Mouse (Mus musculus): ENCODE measurements at regions not wholly inside any gene's neighbourhood (a gene's known extent, or its start where the extent isn't known, plus 50 kb on each side); places are given as distances from the start of the nearest gene placed in this dataset.

DNA sequence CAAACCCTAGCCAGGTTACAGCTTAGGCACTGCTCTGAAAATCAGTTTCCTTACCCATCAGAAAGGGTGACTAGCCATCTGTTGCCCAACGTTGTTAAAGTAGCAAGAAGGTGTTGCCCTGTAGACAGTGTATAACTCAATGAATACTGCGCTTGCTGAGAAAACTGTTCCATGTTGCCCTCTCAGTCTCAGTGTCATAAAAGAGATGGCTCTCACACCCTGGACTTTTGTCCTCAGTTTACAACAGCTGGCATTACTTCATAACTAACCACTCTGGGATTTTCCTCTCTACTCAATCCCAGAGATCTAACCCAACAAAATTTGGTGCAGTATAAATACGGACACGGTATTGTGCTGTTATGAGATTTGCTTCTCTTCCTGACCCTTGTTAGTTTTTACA is 252.1 kb upstream of the Cited2 start:
- Histone ChIP-seq H3K27ac (no peak overlapping the region), H3K36me3 (replicated peaks; ENCODE audit: control insufficient read depth, insufficient read depth, low read depth) (no peaks in the 10 kb centered on the region), H3K4me2 (ENCODE audit: low read depth) (no peak overlapping the region), H3K4me1 (replicated peaks; ENCODE audit: control insufficient read depth in 2 of 2, insufficient read depth in 2 of 2, low read length in 1 of 2) (no peaks in the 10 kb centered on the region; a peak in 1 of 4 replicates), H3K27me3 (ENCODE audit: control insufficient read depth, insufficient read depth, low read length) (no peaks in the 10 kb centered on the region), H3K9ac (replicated peaks) (no peak overlapping the region), H3K4me3 (ENCODE audit: insufficient read depth in 1 of 2, low read depth in 2 of 2, low read length in 2 of 2) (no peak overlapping the region), H3K9me3 (ENCODE audit: control insufficient read depth, low read length) (no peaks in the 10 kb centered on the region)
- 66% methylated on average over 4 of the region's 4 CpGs for WGBS (ENCODE audit: insufficient replicate concordance)
- no peak for DNase-seq (ENCODE audit: low read depth in 3 of 3, low spot score in 3 of 3)
- no peak for TF ChIP-seq CTCF (IDR thresholded peaks at IDR 0.05; ENCODE audit: low read depth)
- no peak for TF ChIP-seq EP300 (IDR thresholded peaks at IDR 0.05; ENCODE audit: low read depth)
- no peak for ATAC-seq (ENCODE audit: insufficient read depth)

GRCm38 (mm10) chr10:17472536-17472935 is 250.5 kb upstream of the Cited2 start:
- H3K36me3 ChIP-seq (replicated peaks; ENCODE audit: control insufficient read depth, insufficient read depth, low read depth), result no peaks in the 10 kb centered on the region
- H3K4me2 ChIP-seq (ENCODE audit: low read depth), result no peak overlapping the region
- no peak for DNase-seq (ENCODE audit: low read depth in 3 of 3, low spot score in 3 of 3)
- no peaks in the 10 kb centered on the region; a peak in 1 of 4 replicates for H3K4me1 ChIP-seq (replicated peaks; ENCODE audit: control insufficient read depth in 2 of 2, insufficient read depth in 2 of 2, low read length in 1 of 2)
- ATAC-seq (ENCODE audit: insufficient read depth), result no peak
- no peaks in the 10 kb centered on the region for H3K27me3 ChIP-seq (ENCODE audit: control insufficient read depth, insufficient read depth, low read length)
- no peak overlapping the region for H3K9ac ChIP-seq (replicated peaks)
- WGBS (ENCODE audit: insufficient replicate concordance), result 53% methylated on average over 5 of the region's 5 CpGs
- TF ChIP-seq EP300 (IDR thresholded peaks at IDR 0.05; ENCODE audit: low read depth) (no peak), CTCF (IDR thresholded peaks at IDR 0.05; ENCODE audit: low read depth) (no peak)
- no peak overlapping the region for H3K27ac ChIP-seq
- H3K9me3 ChIP-seq (ENCODE audit: control insufficient read depth, low read length), result no peaks in the 10 kb centered on the region
- H3K4me3 ChIP-seq (ENCODE audit: insufficient read depth in 1 of 2, low read depth in 2 of 2, low read length in 2 of 2), result no peak overlapping the region

DNA sequence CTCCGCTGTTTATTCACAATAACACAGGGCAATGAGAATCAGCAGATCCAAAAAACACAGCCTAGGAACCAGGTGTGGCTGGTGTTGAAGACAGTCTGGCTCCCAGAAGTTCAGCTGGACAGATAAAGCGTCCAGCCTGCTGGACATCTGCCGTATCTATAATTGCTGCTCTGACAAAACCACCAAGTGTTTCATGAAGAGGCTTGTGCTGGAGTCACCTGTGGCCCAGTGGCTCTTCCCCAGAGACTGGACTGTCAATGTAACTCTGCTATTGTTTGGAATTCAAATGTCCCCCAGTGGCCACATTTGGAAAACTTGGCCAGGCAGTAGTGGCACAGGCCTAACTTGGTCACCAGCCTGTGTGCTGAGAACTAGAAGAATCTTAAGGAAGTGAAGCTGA is 247.0 kb upstream of the Cited2 start:
- WGBS (ENCODE audit: insufficient replicate concordance), result 73% methylated on average over 3 of the region's 3 CpGs
- no peak overlapping the region for H3K4me2 ChIP-seq (ENCODE audit: low read depth)
- TF ChIP-seq EP300 (IDR thresholded peaks at IDR 0.05; ENCODE audit: low read depth), result no peak
- no peak for TF ChIP-seq CTCF (IDR thresholded peaks at IDR 0.05; ENCODE audit: low read depth)
- H3K9ac ChIP-seq (replicated peaks), result no peak overlapping the region
- ATAC-seq (ENCODE audit: insufficient read depth), result no peak
- H3K4me3 ChIP-seq (ENCODE audit: insufficient read depth in 1 of 2, low read depth in 2 of 2, low read length in 2 of 2), result no peak overlapping the region
- H3K27me3 ChIP-seq (ENCODE audit: control insufficient read depth, insufficient read depth, low read length), result no peaks in the 10 kb centered on the region
- DNase-seq (ENCODE audit: low read depth in 3 of 3, low spot score in 3 of 3), result no peak
- no peaks in the 10 kb centered on the region for H3K9me3 ChIP-seq (ENCODE audit: control insufficient read depth, low read length)
- peaks cover 0 to 2% of the 10 kb centered on the region in 2 experiments; a peak in 1 of 4 replicates for H3K4me1 ChIP-seq (replicated peaks; ENCODE audit: control insufficient read depth in 2 of 2, insufficient read depth in 2 of 2, low read length in 1 of 2)
- no peaks in the 10 kb centered on the region for H3K36me3 ChIP-seq (replicated peaks; ENCODE audit: control insufficient read depth, insufficient read depth, low read depth)
- H3K27ac ChIP-seq, result no peak overlapping the region

DNA sequence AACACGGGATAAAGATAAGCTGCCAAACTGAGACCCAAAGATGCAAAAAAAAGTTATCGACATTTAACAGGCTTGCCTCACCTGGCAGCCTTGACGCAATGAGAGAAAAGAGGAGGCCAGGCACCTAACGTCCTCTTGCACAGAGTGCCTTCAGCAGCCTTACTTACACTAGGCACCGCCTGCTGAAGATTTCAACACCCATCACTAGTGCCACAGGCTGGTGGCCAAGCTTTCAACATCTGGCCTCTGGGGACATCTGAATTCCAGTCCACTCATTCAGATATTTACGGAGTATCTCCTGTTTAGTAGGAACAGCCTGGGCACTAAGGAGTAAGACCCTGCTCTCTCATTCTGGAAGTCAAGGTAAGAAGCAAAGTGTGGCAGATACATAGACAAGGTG is 246.3 kb upstream of the Cited2 start:
- no peaks in the 10 kb centered on the region for H3K27me3 ChIP-seq (ENCODE audit: control insufficient read depth, insufficient read depth, low read length)
- H3K4me2 ChIP-seq (ENCODE audit: low read depth), result no peak overlapping the region
- no peak for TF ChIP-seq EP300 (IDR thresholded peaks at IDR 0.05; ENCODE audit: low read depth)
- no peak for TF ChIP-seq CTCF (IDR thresholded peaks at IDR 0.05; ENCODE audit: low read depth)
- H3K9me3 ChIP-seq (ENCODE audit: control insufficient read depth, low read length), result no peaks in the 10 kb centered on the region
- no peak overlapping the region for H3K9ac ChIP-seq (replicated peaks)
- no peaks in the 10 kb centered on the region for H3K36me3 ChIP-seq (replicated peaks; ENCODE audit: control insufficient read depth, insufficient read depth, low read depth)
- no peak for ATAC-seq (ENCODE audit: insufficient read depth)
- DNase-seq (ENCODE audit: low read depth in 3 of 3, low spot score in 3 of 3), result no peak
- WGBS (ENCODE audit: insufficient replicate concordance), result 71% methylated on average over 6 of the region's 6 CpGs
- H3K27ac ChIP-seq, result no peak overlapping the region
- H3K4me1 ChIP-seq (replicated peaks; ENCODE audit: control insufficient read depth in 2 of 2, insufficient read depth in 2 of 2, low read length in 1 of 2), result peaks cover 0 to 2% of the 10 kb centered on the region in 2 experiments; a peak in 1 of 4 replicates
- H3K4me3 ChIP-seq (ENCODE audit: insufficient read depth in 1 of 2, low read depth in 2 of 2, low read length in 2 of 2), result no peak overlapping the region

DNA sequence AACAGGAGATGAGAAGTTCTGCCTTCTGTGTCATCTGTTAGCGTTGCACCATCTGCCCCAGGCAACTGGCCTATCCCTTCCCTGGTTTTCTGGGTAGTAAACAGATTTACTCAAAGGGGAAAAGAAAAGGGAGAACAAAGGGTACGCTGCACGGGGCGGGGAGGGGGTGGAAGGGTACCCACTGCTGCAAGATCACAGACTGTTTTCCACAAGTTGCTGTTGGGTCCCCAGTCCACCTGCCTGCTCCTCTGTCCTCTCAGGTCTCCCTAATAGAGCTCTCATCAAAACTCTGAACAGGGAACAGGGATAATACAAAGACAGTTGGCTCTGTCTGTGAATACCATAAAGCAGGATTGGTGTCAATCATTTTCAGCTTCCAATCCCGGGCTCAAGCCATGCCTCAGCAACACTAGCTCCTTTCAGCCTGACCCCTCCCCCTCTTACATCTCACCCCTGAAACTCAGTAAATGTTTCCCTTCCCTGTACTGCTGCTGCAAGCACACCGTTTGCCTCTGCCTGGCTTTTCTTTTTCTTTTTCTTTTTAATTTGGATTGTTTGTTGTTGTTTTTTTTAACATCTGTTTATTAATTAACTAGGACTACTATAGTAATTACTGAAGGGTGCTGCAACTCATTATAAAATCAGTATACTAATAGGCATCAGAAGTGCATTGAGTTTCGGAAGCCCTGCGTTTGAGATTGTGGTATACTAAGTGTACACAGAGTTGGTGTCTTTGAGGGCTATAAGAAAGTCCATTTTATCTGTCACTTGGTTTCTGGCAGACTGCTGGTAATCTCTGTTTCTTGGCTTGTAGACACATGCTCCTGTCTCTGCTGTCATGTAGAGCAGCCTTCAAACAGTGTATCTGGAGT is 244.0 kb upstream of the Cited2 start:
- DNase-seq (ENCODE audit: low read depth in 3 of 3, low spot score in 3 of 3) (no peak), ATAC-seq (ENCODE audit: insufficient read depth) (no peak)
- H3K27ac ChIP-seq, result no peak overlapping the region
- WGBS (ENCODE audit: insufficient replicate concordance), result 42% methylated on average over 8 of the region's 8 CpGs
- TF ChIP-seq CTCF (IDR thresholded peaks at IDR 0.05; ENCODE audit: low read depth), result no peak
- TF ChIP-seq EP300 (IDR thresholded peaks at IDR 0.05; ENCODE audit: low read depth), result no peak
- H3K4me2 ChIP-seq (ENCODE audit: low read depth), result no peak overlapping the region
- 0 out of 4 replicates have a peak, but pooled peaks cover 0 to 2% of the 10 kb centered on the region in 2 experiments for H3K4me1 ChIP-seq (replicated peaks; ENCODE audit: control insufficient read depth in 2 of 2, insufficient read depth in 2 of 2, low read length in 1 of 2)
- H3K9ac ChIP-seq (replicated peaks), result no peak overlapping the region
- H3K9me3 ChIP-seq (ENCODE audit: control insufficient read depth, low read length), result no peaks in the 10 kb centered on the region
- no peaks in the 10 kb centered on the region for H3K27me3 ChIP-seq (ENCODE audit: control insufficient read depth, insufficient read depth, low read length)
- no peaks in the 10 kb centered on the region for H3K36me3 ChIP-seq (replicated peaks; ENCODE audit: control insufficient read depth, insufficient read depth, low read depth)
- H3K4me3 ChIP-seq (ENCODE audit: insufficient read depth in 1 of 2, low read depth in 2 of 2, low read length in 2 of 2), result no peak overlapping the region

All from liver, embryonic 14.5 days (tissue).